15 mouse cellular contexts compared by ENCODE assay signal in genomic region chr6:125558831-125559230, GRCm38 (mm10).
"Had no signal": no experiment of that assay in that cellular context is flagged by ENCODE, and none has a peak within 500 bp of the region (broad histone marks: within the 10 kb centered on the region; RNA-seq: fewer than 3 reads in every experiment).

No protein-coding gene starts in this region.

- H3K4me2 ChIP-seq: neural tube, embryonic 13.5 days; neural tube, embryonic 15.5 days; stomach, embryonic 15.5 days had no signal

- H3K27me3 ChIP-seq: neural tube, embryonic 13.5 days; neural tube, embryonic 15.5 days; stomach, embryonic 15.5 days had no signal

- H3K4me3 ChIP-seq: neural tube, embryonic 13.5 days; neural tube, embryonic 15.5 days; stomach, embryonic 15.5 days had no signal

- H3K9ac ChIP-seq: neural tube, embryonic 13.5 days; neural tube, embryonic 15.5 days; stomach, embryonic 15.5 days had no signal

- H3K9me3 ChIP-seq: neural tube, embryonic 13.5 days; neural tube, embryonic 15.5 days; stomach, embryonic 15.5 days had no signal

- H3K4me1 ChIP-seq: neural tube, embryonic 13.5 days; neural tube, embryonic 15.5 days; stomach, embryonic 15.5 days had no signal

- H3K36me3 ChIP-seq: neural tube, embryonic 13.5 days; neural tube, embryonic 15.5 days; stomach, embryonic 15.5 days had no signal

- DNase-seq: retina, postnatal 1 day; right cerebral cortex, adult 18-20 months; right cerebral cortex, postnatal 14 days; right cerebral cortex, postnatal 25 days; right cerebral cortex, postnatal 4 days; spleen, adult 18-20 months; thymus, adult 18-20 months; thymus, adult 2 months; thymus, postnatal 14 days; thymus, postnatal 25 days; thymus, postnatal 36 days; thymus, postnatal 4 days had no signal

- H3K27ac ChIP-seq: neural tube, embryonic 13.5 days; neural tube, embryonic 15.5 days; stomach, embryonic 15.5 days had no signal
